Mouse (Mus musculus) bone marrow macrophage, adult 2 months (primary cell): ENCODE measurements around the gene Prpf8.

Experiments used
- CTCF ChIP-seq: IDR thresholded peaks from 2 replicates; pipeline ENCODE4 v1.5.1; 2012; ENCODE audit warnings: low read depth, mild to moderate bottlenecking, low read length, moderate library complexity
- POLR2A ChIP-seq: IDR thresholded peaks from 2 replicates; pipeline ENCODE4 v1.6.1; 2012; ENCODE audit warnings: mild to moderate bottlenecking, low read depth, low read length, borderline replicate concordance

DNA sequence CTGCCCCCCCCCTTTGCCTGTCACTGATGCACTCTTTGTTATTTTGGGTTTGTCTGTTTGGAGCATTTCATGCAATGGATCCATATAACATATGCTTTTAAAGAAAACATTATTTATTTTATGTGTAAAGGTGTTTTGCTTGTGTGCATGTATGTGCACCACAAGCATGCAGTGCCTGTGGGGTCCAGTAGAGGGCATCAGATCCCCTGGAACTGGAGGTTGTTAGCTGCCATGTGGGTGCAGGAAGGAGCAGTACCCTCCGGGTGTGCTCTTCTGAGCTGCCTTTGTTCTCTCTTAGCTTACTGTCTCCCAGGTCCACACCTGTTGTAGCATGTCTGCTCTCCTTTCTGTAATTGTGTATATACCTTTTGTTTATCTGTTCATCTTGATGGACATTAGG, 71.5 kb downstream of the Prpf8 start:
- no peak for TF ChIP-seq CTCF
- TF ChIP-seq POLR2A: no peak
